Mouse (Mus musculus): ENCODE results near the gene Cxcr6.
"Not testable (repeated sequence)": the region's sequence is repeated elsewhere in the genome, so short reads cannot be mapped to it uniquely, and the experiment has no call there.

- not testable (repeated sequence) for TF ChIP-seq TAL1, GATA1 (IDR thresholded peaks at IDR 0.05; ENCODE audit: low read length)
Observed at GRCm38 (mm10) chr9:123773299-123773698, 33.0 kb upstream of the Cxcr6 start.
